8 mouse cellular contexts compared by ENCODE assay signal in genomic region chr12:111539041-111539345, GRCm38 (mm10). TPM values are rescaled to one million over a fixed set of nuclear protein-coding genes. Genes with fewer than 3 reads are reported as not detected.
DNase-seq lines count a peak whose midpoint lies in the region; ATAC-seq and TF ChIP-seq lines count a peak whose summit lies in the region.

No protein-coding gene starts in this region.

- peak overlapping the region; percentile 95 for H3K27ac ChIP-seq in forebrain, embryonic 14.5 days (ENCODE audit: low read depth, low read length)
- H3K27ac ChIP-seq in liver, postnatal 0 days (ENCODE audit: low read depth) = peak overlapping the region; percentile 100

- peak overlapping the region; percentile 90 for H3K4me2 ChIP-seq in forebrain, embryonic 14.5 days (ENCODE audit: low read length)
- H3K4me2 ChIP-seq in liver, postnatal 0 days (ENCODE audit: low read depth, low read length) = peak overlapping the region; percentile 79

- H3K9ac ChIP-seq in forebrain, embryonic 14.5 days (ENCODE audit: low read length) = peak overlapping the region; percentile 97
- peak overlapping the region; percentile 100 for H3K9ac ChIP-seq in liver, postnatal 0 days (replicated peaks)

- H3K27me3 ChIP-seq in C2C12 (ENCODE audit: control insufficient read depth, insufficient read depth, insufficient read length) = no peaks in the 10 kb centered on the region
- no peaks in the 10 kb centered on the region for H3K27me3 ChIP-seq in forebrain, embryonic 14.5 days (replicated peaks; ENCODE audit: control insufficient read depth, insufficient read depth, low read length)
- H3K27me3 ChIP-seq in liver, postnatal 0 days (ENCODE audit: insufficient read depth, low read length) = no peaks in the 10 kb centered on the region

- H3ac ChIP-seq in C2C12 (ENCODE audit: control insufficient read depth, insufficient read length, low read depth) = peak overlapping the region; percentile 98

- peaks cover 67% of the 10 kb centered on the region for H3K79me2 ChIP-seq in C2C12 (ENCODE audit: control insufficient read depth, insufficient read depth)

- peaks cover 39% of the 10 kb centered on the region for H3K79me3 ChIP-seq in C2C12 (ENCODE audit: low read depth)

- no peaks in the 10 kb centered on the region for H3K9me3 ChIP-seq in forebrain, embryonic 14.5 days (replicated peaks; ENCODE audit: control insufficient read depth, low read length)
- H3K9me3 ChIP-seq in liver, postnatal 0 days (ENCODE audit: low read length) = no peaks in the 10 kb centered on the region

- ATAC-seq in forebrain, embryonic 14.5 days = no peak
- ATAC-seq in liver, postnatal 0 days = no peak

- H3K4me3 ChIP-seq in C2C12 (ENCODE audit: insufficient read depth, poor library complexity, severe bottlenecking) = peak overlapping the region; percentile 99
- H3K4me3 ChIP-seq in forebrain, embryonic 14.5 days (ENCODE audit: low read depth, low read length) = peak overlapping the region; percentile 95
- H3K4me3 ChIP-seq in liver, postnatal 0 days (ENCODE audit: low read depth, low read length) = peak overlapping the region; percentile 96

- WGBS in forebrain, embryonic 14.5 days = under 1% methylated on average over 18 of the region's 18 CpGs
- under 1% methylated on average over 18 of the region's 18 CpGs for WGBS in liver, postnatal 0 days (ENCODE audit: insufficient replicate concordance)

- peak; percentile 24 for DNase-seq in embryo, embryonic 10.5 days (ENCODE audit: low spot score)
- DNase-seq in embryo, embryonic 11 days = no peak
- DNase-seq in forebrain, embryonic 14.5 days (ENCODE audit: low spot score) = peak; percentile 8
- no peak for DNase-seq in liver, postnatal 0 days
- no peak for DNase-seq in right cerebral cortex, adult 2 months (ENCODE audit: low spot score in 2 of 2)
- DNase-seq in left cerebral cortex, adult 11 months (ENCODE audit: low spot score) = no peak
- DNase-seq in testis, postnatal 14 days (ENCODE audit: low spot score) = no peak

- TF ChIP-seq CTCF in C2C12 (IDR thresholded peaks at IDR 0.05; ENCODE audit: control insufficient read depth, insufficient read depth, insufficient read length) = no peak
- no peak for TF ChIP-seq CTCF in liver, postnatal 0 days (IDR thresholded peaks at IDR 0.05; ENCODE audit: low read depth)

- H3K4me1 ChIP-seq in forebrain, embryonic 14.5 days (ENCODE audit: control insufficient read depth, insufficient read depth, low read length) = peaks cover 18% of the 10 kb centered on the region; the same call in 1 of the 2 replicates
- H3K4me1 ChIP-seq in liver, postnatal 0 days (ENCODE audit: insufficient read depth) = peaks cover 38% of the 10 kb centered on the region

- H3K36me3 ChIP-seq in C2C12 (ENCODE audit: control insufficient read depth, insufficient read depth) = peaks cover 54% of the 10 kb centered on the region
- H3K36me3 ChIP-seq in forebrain, embryonic 14.5 days (ENCODE audit: control insufficient read depth, insufficient read depth, low read length) = peaks cover 50% of the 10 kb centered on the region
- peaks cover 51% of the 10 kb centered on the region for H3K36me3 ChIP-seq in liver, postnatal 0 days (replicated peaks; ENCODE audit: insufficient read depth, low read length)

- no peak for TF ChIP-seq EP300 in liver, postnatal 0 days (IDR thresholded peaks at IDR 0.05; ENCODE audit: low read depth)

TF ChIP-seq in C2C12, 6 proteins besides CTCF, POLR2A, EP300 and RAD21:
- no peak for TF ChIP-seq USF1 (IDR thresholded peaks at IDR 0.05; ENCODE audit: low read depth)
- TF ChIP-seq MAX (IDR thresholded peaks at IDR 0.05) = no peak
- TF ChIP-seq CEBPB (IDR thresholded peaks at IDR 0.05; ENCODE audit: low read depth) = no peak
- no peak for TF ChIP-seq MYOG (IDR thresholded peaks at IDR 0.05; ENCODE audit: control insufficient read depth, extremely low read depth, insufficient read length)
- no peak for TF ChIP-seq MYOD1 (IDR thresholded peaks at IDR 0.05; ENCODE audit: control insufficient read depth, insufficient read length, low read depth)
- TF ChIP-seq FOSL1 (IDR thresholded peaks at IDR 0.05; ENCODE audit: insufficient read depth, low read length, poor library complexity, severe bottlenecking) = no peak

RNA-seq across cellular contexts. Expression of gene Eif5, which starts 1.2 kb away (rescaled TPM):
- 91.0 TPM for polyA plus RNA-seq in C2C12 (2012; fragmentation: generic; extraction: Trizol)
- 452 and 491 TPM in 2 replicates for polyA plus RNA-seq in forebrain, embryonic 14.5 days (2014; fragmentation: Nextera tagmentation; extraction: Ambion mirVana)
- 520 and 559 TPM in 2 replicates for polyA plus RNA-seq in liver, postnatal 0 days (2015; fragmentation: Nextera tagmentation; extraction: Ambion mirVana)

RNA-seq across cellular contexts. Expression of gene Mark3, which starts 35.3 kb away (rescaled TPM):
- polyA plus RNA-seq in C2C12 (2012; fragmentation: generic; extraction: Trizol) = 35.0 TPM
- 56.3 and 58.4 TPM in 2 replicates for polyA plus RNA-seq in forebrain, embryonic 14.5 days (2014; fragmentation: Nextera tagmentation; extraction: Ambion mirVana)
- 9.5 and 11.0 TPM in 2 replicates for polyA plus RNA-seq in liver, postnatal 0 days (2015; fragmentation: Nextera tagmentation; extraction: Ambion mirVana)

RNA-seq across cellular contexts. Expression of gene Gm266, which starts 53.4 kb away (rescaled TPM):
- 2.1 TPM for polyA plus RNA-seq in C2C12 (2012; fragmentation: generic; extraction: Trizol)
- 0.84 and 0.99 TPM in 2 replicates for polyA plus RNA-seq in forebrain, embryonic 14.5 days (2014; fragmentation: Nextera tagmentation; extraction: Ambion mirVana)
- 0.49 and 0.54 TPM in 2 replicates for polyA plus RNA-seq in liver, postnatal 0 days (2015; fragmentation: Nextera tagmentation; extraction: Ambion mirVana)

Comparison
In these comparisons a context has a peak if more than half of its experiments do, and no peak if none do; other contexts are left out.
1. DNase-seq: peak in embryo, embryonic 10.5 days (single experiment) and forebrain, embryonic 14.5 days (single experiment); none in embryo, embryonic 11 days (single experiment), liver, postnatal 0 days (single experiment), right cerebral cortex, adult 2 months (0 of 2), left cerebral cortex, adult 11 months (single experiment) and testis, postnatal 14 days (single experiment).
2. Peak in every context shown above with its lines, with median percentiles within 50 percentile points of each other: H3K4me3 ChIP-seq.